Mouse (Mus musculus) kidney, adult 2 months (tissue): ENCODE data around the gene Spem2.

Experiments used
- CTCF ChIP-seq: fragments of 200-500 bp; conservative IDR thresholded peaks from 2 replicates; pipeline ENCODE4 v1.5.1; 2011; ENCODE audit warnings: low read depth, mild to moderate bottlenecking, control low read depth, low read length, moderate library complexity, mixed read lengths; ENCODE audit not compliant: insufficient read depth, insufficient read length
- POLR2A ChIP-seq: fragments of 200-500 bp; IDR thresholded peaks from one replicate; pipeline ENCODE4 v1.6.1; 2011; ENCODE audit warnings: low read depth, low read length, control low read depth

DNA sequence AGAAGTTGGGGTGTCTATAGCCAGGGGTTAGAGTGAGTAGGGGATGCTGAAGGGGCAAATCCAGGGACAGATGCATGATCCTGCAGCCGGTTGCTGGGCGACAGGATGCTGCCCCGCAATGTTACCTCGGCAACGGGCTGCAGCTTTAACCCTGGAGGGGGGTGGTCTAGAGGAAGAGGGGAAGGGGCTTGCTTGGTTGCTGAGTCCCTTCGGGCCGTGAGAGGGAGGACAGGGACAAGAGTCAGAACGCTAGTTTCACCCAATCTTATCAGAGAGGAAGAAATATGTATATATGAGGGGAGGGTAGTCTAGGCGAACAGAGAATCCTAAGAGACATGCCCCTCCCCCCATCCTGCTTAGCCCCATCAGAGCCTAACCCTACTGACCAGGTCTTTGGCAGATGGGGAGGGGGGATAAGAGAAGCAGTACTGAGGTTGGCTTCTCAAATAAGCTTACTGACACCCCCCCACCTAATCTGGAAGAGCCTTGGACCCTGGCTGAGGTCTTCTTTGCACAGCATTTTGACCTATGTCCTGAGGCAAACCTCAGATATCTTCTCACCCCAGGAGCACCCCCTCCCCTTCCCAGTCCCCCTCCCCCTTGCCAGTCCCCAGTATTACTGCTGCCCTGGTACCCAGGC, 17.2 kb upstream of the Spem2 start:
- TF ChIP-seq POLR2A (no peak), CTCF (no peak)
